Mouse (Mus musculus): ENCODE results near the gene Tax1bp3. TPM values are rescaled to one million over a fixed set of nuclear protein-coding genes. Genes with fewer than 3 reads are reported as not detected.
A peak's percentile ranks its signal among the peaks of the same experiment; 100 is the strongest.

The Tax1bp3 gene
- total RNA-seq, 4 experiments from 2014 or later: 4.9 to 9.2 (median 7.2) TPM

DNA sequence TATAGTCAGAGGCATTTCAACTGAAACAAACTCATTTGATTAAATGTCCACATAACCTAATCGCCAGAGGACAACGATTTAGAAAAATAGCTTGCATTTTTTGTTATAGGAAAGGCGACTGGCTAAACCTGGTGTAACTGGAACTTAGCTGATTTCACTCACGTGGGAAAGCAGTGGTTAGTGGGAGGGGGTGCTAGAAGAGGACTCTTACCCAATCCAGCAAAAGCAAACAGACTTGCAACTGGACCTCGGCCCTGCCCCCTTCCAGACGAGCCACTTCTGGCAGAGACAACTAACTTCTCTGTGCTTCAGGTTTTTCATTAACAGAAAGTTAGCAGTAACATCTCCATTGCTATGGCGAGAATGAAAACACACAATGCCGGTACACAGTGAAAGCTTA is 1.3 kb upstream of the Tax1bp3 start:
- DNase-seq (ENCODE audit: low spot score in 2 of 2): no peak

DNA sequence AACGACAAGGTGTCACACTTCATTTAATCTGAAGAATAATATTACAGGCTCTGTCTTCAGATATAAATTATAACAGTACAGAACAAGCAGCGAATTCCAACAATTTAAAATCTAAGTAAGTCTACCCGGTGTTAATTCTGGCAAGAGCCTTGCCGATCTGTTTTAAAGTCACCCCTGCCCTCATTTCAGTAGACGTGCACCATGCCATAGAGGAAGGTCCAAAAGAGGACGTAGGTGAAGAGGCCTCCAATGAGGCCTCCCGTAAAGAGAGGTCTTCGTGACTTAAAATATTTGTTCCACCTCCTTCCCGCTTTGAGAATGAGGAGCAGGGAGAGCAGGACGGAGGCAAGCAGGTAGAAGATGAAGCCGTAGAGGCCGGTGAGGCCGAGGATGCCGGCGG is 697 bp upstream of the Tax1bp3 start:
- no peak for DNase-seq (ENCODE audit: low spot score in 2 of 2)

DNA sequence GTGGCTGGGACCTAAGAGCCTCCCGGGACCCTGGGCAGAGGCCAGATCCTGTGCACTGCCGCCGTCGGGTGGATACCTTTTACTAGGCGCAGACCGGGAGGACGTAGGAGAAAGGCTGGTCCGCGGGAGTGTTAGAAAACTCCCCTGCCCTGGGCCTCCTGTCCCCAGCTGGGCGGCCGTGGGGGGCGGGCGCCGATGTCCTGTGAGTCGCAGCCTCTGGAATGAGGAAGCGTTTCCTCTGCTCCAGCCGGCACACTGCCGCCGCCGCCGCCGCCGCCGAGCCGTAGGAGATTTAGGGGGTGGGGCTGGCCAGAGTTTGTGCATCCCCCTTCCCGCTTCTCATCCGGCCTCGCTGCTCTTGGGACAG is 609 bp downstream of the Tax1bp3 start:
- peak; percentile 67 to 73 for DNase-seq (ENCODE audit: low spot score in 2 of 2)

DNA sequence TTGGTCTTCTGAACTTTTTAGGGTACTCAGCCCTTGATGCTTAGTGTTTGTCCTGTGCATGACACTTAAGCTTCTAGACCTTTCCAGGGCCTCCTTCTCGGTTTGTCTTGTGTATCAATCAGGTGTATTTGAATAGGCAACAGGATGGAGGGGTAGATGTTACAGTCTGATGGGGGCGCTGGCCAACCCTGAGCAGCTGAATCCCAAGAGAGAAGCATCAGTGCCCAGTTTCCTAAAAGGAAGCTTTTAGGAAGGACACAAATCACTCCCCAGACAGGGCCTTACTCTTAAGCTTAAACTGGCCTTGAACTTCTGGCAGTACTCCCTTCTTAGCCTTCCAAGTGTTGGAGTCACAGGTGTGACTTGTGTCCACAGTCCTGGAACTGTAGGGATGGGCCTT is 1.0 kb downstream of the Tax1bp3 start:
- DNase-seq (ENCODE audit: low spot score in 2 of 2): no peak

DNA sequence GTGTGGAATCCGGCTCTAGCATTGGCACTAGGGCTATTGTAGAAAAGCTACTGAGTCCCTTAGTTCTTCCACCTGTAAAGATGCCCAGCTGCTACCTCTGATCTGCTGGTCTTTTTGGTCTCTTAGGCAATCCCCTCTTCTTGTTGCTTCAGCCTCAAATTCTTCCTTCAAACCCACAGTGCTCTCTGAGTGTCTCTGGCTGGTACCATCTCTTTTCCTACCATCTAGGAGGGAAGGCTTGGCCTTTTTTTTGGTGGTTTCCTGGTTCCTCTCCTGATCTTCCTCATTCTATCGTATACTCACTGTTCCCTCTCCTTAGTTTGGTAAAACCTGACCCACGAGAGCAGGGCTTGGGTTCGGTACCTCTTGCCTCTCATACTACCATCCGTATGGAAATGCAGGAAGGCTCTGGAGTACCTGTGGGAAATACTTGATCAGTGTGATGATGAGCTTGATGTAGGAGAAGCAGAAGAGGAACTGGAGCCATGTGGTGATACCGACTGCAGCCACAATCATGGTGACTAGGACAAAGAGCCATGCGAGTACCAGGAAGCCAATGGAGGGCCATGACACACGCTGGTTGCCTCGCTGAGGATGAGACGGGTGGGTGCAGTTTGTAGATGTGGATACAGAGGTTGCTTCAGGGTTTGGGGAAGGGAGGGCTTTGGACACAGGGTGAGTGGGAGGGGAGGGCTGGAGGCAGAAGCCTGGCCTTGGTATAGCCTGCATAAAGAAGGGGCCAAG is 9.2 kb downstream of the Tax1bp3 start:
- no peak for DNase-seq (ENCODE audit: low spot score in 2 of 2)

DNA sequence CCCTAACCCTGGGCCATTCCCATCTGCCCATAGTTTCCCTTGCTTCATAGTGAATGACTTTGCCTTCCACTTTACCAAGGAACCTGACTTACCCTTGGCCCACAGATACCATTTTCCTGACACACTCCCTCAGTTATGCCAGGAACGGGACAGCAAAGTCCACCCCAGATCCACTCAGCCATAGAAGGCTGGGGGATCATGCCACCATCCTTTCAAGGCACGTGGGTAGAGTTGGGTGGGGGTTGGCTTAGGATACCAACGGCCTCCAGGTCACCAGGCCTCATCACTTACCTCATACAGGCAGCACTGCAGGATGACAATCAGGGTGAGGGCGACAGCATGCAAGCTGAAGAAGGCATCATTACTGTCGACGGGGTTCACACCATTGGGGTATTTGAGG is 10.3 kb downstream of the Tax1bp3 start:
- no peak for DNase-seq (ENCODE audit: low spot score in 2 of 2)

DNA sequence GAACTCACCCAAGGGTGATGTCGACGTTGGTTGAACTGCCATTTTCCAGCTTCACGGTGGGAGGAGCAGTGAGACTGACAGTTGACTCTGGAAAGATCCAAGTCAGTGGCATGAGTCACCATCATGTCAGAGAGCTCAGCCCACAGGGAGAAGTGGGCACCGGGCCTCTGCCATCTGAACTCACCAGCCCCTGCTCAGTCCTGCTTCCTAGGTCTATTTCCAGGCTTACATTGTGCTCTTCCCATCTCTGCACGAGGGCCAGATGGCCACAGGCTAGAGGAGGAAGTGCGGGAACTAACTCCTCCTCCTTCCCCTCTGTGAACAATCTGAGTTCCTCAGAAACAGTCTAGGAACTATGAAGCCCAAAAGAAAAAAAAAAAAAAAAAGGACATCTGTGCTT is 16.2 kb downstream of the Tax1bp3 start:
- no peak for DNase-seq (ENCODE audit: low spot score in 2 of 2)

DNA sequence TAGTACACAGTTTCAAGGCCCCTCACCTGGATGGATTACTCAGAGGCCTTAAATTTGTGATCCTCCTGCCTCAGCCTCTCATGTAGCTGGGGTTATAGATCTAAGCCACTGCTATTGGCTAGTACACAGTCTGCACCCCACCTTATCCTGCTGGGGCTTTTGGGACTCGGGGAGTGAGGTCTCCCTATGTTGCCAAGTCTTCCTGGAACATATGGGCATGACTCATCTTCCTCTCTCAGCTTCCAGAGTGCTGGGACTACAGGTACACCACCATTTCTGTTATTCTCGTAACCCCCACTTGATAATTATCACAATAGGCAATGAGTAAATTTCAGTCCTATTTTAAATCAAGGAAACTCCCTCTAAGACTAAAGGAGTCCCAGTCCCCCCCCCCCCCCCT is 17.6 kb downstream of the Tax1bp3 start:
- DNase-seq (ENCODE audit: low spot score in 2 of 2): no peak

DNA sequence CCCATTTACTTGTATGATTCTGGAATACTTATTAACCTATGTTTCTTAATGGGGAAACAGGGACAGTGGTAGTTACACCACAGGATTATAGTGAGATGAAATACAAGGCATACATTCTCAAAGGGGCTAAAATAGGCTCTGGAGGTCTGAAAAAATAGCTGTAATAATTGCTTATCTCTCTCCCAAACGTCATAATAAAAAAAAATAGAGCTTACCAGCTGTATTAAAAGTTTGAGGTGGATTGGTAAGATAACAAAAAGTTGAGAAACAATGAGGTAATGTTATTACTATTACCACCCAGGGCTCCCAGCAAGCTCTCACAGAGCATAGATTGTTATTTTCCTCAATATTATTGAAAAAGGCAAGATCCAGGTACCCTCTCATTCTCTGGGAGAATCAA is 21.3 kb downstream of the Tax1bp3 start:
- no peak for DNase-seq (ENCODE audit: low spot score in 2 of 2)

DNA sequence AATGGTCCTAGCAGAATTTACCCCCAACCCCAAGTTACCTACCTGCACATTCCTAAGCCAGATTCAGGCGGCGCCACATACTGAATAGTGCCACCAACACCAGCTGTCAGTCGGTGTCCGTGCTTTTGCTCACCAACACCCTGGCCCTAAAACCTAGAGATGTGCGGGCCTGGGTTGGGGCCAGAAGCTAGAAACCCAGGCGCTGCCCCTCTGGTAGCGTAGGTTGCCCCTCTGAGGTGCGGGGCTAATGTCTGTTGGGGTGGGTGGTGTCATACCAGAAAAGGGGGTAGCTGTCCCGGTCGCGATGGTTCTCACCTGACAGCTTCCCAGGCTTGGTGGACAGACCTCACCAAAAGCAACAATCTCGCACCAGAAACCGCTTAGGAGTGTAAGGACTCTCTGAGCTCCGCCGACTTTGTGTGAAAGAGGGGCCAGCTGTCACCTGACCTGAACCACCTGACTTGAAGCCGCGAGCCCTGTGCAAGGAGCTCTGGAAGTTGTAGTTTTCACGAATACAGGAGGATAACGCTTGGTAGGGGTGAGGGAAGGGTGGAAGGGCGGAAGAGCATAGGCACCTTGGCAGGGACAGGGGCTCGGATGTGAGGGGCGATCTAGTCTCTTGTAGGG is 21.8 kb downstream of the Tax1bp3 start, which contains the start of gene Ctns:
Ctns (minus strand) TSS at position 440 of the 627 bp plus-strand sequence.
- DNase-seq (ENCODE audit: low spot score in 2 of 2): peak in 1 of 2 experiments; percentile 77

DNA sequence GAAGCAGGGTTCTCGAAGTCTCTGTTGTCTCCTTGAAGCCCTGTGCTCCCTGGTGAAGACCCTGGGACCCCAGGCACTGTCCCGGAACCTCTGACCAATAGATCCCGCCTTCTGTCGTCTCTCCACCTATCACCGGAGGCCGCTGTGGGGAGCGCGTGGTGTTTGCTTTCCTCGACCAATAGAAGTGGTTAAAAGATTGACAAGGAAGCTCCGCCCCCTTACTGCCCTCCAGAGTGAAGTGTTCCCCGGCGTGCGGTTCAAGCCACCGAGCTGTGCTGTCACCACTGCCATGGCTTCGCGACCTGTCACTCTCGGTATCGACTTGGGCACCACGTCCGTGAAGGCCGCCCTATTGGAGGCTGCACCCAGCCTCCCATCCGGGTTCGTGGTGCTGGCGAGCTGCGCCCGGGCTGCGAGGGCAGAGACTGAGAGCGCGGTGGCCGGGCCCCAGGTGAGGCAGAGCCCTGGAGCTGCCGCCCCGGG is 22.4 kb downstream of the Tax1bp3 start, which contains the start of gene Shpk:
Shpk (plus strand) TSS at position 231 of the 483 bp plus-strand sequence.
- peak; percentile 91 to 92 for DNase-seq (ENCODE audit: low spot score in 2 of 2)

DNA sequence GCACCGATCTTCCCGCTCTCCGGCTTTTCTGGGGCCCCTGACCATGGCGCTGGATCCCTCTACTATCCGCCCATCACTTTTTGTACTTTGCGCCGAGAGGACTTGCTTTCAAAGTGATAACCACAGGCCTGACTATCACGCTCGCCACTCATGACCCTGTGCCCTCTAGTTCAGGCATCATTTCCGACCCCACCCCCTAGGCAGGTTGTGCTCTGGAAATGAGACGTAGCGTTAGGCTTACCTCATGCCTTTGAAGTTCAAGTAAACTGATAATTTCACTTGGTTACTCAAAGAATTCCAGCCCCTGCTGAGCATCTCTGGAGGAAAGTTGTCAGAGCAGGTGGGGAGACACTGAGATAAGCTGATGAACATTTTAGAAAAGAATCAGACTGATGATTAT is 23.0 kb downstream of the Tax1bp3 start:
- DNase-seq (ENCODE audit: low spot score in 2 of 2): no peak

DNA sequence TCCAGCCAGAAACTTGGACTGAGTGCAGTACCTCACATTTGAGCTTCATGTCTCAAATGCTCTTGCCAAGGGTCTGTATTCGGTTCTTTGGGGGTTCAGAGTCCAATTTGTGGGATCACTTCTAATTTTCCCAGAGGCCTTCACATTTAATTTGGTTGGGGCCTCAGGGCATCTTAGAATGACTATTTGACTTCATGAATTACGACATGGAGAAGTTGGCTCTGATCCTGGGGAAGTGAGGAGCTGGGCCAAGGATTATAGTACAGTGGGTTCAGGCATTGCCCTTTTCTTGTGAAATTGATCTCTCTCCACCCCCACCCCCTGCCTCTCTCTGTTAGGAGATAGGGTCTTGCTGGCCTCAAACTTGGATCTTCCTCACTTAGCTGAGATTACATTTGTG is 24.1 kb downstream of the Tax1bp3 start:
- no peak for DNase-seq (ENCODE audit: low spot score in 2 of 2)

DNA sequence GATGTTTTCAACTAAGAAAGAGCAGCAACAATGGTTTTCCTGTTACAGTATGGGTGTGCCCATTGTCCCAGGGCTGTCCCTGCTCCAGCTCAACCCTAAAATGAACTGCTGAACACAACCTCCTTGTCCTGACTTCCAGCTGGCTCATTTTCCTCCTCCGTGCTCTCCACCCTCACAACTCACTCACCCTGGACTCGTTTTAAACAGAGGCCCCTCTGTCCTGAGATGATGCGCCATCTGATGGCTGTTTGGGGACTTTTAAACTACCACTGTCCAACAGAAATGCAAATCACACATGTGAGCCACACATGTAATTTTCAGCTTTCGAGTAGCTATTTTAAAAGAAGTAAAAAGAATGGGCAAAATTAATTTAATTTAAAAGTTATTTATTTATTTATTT is 24.7 kb downstream of the Tax1bp3 start:
- DNase-seq (ENCODE audit: low spot score in 2 of 2): no peak

DNA sequence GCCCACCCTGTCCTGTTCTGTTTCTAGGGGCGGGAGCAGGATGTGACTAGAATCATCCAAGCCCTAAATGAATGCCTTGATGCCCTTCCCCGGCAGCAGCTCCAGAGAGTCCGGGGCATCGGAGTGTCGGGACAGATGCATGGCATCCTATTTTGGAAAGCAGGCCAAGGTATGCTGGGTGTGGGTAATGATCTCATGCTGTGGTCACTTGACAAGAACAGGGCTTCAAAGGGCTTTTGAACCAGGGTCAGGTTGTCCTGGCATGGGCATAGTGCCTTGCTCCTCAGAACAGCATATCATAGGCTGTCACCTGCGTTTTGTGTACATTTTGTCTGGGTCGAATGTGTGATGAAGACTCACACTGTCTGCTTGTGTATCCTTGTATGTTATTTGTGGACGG is 27.0 kb downstream of the Tax1bp3 start:
- no peak for DNase-seq (ENCODE audit: low spot score in 2 of 2)

DNA sequence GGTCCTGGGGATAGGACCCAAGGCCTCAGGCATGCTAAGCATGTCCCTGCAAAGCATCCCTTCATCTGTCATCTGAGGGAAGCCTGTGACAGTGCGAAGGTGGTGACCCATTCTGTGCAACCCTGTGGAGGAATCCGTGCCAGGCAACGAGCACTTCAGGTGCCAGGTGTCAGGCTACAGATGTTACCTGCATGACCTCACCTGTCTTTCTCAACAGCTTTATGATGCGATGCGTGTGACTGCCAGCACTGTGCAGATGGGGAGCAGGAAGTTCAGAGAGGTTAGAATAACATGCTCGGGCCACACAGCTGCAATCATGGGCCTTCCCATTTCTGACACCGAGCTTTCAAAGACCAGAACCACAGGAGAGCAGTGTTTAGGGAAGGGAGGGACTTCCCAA is 28.3 kb downstream of the Tax1bp3 start:
- no peak for DNase-seq (ENCODE audit: low spot score in 2 of 2)

DNA sequence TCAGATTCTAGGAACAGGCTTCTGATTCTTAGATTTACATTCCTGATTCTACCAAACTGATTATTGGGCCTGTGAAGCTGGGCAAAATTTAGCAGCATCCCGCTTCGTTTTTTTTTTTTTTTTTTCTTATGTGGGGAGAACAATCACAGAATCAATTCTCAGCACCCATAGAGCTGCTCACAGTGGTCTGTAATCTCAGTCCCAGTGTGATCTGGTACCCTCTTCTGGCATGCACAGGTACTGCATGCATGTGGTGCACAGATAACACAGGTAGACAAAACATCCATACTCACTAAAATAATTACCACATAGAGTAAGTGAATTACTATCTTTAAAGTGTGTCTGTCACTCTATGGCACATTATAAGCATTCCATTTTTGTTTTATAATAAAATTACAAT is 30.7 kb downstream of the Tax1bp3 start:
- DNase-seq (ENCODE audit: low spot score in 2 of 2): no peak

DNA sequence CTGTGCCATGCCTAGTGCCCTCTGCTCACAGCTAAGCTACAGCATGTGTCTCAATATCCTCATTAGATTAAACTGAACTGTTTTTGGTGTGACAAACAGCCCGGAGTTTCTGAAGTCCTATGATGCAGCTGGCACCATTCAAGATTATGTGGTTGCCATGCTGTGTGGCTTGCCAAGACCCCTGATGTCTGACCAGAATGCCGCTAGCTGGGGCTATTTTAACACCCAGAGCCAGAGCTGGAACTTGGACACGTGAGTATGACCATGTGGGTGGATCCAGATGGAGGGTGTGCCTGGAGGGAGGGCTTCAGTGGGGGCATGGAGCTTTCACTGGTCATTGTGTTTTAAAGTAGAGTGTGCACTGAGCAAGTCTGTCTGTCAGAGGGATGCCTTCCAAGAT is 37.1 kb downstream of the Tax1bp3 start:
- no peak for DNase-seq (ENCODE audit: low spot score in 2 of 2)

DNA sequence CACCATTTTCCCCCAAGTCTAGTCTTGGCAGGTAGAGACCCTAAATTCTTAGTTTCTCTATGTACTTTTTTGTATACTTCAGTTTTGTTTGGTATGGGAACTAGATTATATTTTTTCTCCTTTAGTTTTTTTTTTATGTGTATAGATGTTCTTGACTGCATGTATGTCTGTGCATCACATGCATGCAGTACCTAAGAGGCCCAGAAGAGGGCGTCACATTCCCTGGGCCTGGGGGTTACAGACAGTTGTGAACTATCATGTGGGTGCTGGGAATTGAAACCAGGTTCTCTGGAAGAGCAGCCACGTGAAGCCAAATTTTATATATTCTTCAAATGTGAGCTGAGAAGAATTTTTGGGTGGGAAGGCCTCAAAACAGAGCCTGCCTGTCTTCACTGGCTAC is 42.8 kb downstream of the Tax1bp3 start:
- no peak for DNase-seq (ENCODE audit: low spot score in 2 of 2)

DNA sequence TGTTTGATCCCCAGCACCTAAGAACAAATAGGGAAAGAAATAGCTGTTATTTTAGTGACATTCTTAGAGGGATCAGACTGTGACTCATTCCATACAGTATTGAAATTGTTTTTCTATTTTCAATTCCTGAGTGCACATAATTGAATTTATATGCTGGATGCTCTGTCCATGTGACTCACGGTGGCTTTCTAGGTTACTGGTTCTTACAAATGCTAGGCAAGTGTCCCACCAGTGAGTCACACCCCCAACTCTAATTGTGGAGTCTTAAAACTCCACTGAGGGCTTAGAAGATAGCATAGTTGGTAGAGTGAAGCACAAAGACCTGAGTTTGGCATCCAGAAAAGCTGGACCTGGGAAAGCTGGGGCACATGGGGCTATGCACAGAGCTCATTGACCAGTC is 43.8 kb downstream of the Tax1bp3 start:
- no peak for DNase-seq (ENCODE audit: low spot score in 2 of 2)

DNA sequence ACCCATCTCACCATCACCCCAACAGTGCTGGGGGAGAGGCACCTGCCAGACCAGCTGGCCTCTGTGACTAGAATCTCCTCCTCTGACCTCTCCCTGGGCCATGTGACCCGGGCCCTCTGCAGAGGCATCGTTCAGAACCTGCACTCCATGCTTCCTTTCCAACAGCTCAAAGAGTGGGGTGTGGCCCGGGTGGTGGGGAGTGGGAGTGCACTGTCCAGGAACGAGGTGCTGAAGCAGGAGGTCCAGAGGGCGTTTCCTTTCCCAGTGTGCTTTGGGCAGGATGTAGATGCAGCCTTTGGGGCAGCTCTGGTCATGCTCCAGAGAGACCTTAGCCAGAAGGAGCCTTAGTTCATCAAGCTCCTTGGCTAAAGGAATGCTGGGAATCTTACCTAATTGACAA is 46.0 kb downstream of the Tax1bp3 start:
- no peak for DNase-seq (ENCODE audit: low spot score in 2 of 2)

DNA sequence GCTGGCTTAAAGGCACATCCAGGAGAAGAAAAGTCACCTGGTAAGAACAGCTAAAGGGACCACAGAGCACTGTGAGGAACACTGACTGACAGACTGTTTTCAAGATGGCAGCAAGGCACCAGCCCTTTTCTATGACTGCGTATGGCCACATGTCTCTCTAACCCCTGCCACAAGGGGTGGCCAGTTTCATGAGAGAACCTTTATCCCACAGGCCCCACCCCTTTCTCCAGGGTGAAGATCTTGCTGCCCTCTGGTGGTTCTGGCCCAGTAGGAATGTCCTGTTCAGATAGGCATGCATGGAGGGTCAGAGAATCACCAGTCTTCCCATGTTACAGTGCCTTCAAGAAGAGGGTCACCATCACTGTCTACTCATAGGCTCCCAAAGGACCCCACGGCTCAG is 47.1 kb downstream of the Tax1bp3 start:
- no peak for DNase-seq (ENCODE audit: low spot score in 2 of 2)

DNA sequence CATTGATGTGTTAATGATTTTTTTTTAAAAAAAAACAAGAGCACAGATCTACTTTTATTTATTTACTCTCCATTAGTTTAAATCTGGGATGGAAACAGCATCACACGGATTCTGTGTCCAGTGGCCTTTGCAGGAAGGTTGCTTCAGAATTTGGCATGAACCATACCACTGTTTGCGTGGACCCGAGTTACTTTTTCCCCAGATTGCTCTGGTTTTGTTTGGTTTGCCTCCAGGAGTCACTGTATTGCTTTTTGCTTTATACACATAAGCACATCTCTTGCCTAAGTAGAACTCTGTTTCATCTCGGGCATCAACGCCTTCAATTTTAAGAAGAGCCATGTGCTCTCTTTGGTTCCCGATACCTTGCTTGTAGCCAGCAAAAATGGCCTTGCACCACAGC is 49.0 kb downstream of the Tax1bp3 start:
- DNase-seq (ENCODE audit: low spot score in 2 of 2): no peak

Measured in gastrocnemius, adult 8-10 months (tissue).